Mouse (Mus musculus): Measurements from ENCODE around the gene Gemin7. TPM values are rescaled to one million over a fixed set of nuclear protein-coding genes. Genes with fewer than 3 reads are reported as not detected.

Gemin7 gene
- polyA plus RNA-seq, 1 experiment from 2014 or later: 71.1 TPM

DNA sequence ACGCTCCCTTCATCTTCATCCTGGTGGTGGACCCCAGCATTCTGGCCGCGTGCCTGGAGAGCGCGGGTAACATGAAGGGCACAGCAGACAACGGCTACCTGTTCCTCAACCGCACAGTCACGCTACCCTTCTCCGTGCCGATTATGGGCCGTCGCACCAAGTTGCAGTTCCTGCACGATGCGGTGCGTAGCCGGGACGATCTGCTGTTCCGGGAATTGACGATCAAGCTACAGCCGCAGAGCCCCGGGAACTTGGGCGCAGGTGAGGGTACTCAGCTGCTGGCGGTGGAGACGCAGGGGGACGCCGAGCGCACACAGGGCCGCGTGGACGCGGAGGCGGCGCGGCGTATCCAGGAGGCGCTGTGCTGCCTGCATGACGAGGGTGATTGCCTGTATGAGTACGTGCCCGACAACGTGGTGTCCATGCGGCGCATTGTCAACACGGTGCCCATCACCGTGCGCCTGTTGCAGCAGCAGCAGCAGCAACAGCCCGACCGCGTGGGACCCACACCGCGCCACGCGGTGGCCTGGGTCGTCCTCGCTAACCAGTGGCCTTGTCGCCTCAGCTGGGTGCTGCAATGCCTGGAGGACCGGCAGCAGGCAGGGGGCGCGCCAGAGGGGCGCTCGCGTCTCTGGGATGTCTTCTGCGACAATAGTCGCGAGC, 53.5 kb downstream of the Gemin7 start:
- no peak overlapping the region for H3K27ac ChIP-seq (ENCODE audit: low read length)
- no peak overlapping the region for H3K9ac ChIP-seq (ENCODE audit: low read depth, low read length)
- peak overlapping the region; percentile 39 for H3K4me2 ChIP-seq (ENCODE audit: low read depth, low read length)
- WGBS (ENCODE audit: insufficient replicate concordance): 2% methylated on average over 64 of the region's 64 CpGs
- no peaks in the 10 kb centered on the region for H3K9me3 ChIP-seq (replicated peaks; ENCODE audit: control insufficient read depth, low read length)
- H3K4me1 ChIP-seq (ENCODE audit: control insufficient read depth, low read depth, low read length): peaks cover 7% of the 10 kb centered on the region
- peaks cover 68% of the 10 kb centered on the region for H3K27me3 ChIP-seq (ENCODE audit: control insufficient read depth, insufficient read depth, low read depth, low read length)
- H3K36me3 ChIP-seq (ENCODE audit: control insufficient read depth, insufficient read depth): no peaks in the 10 kb centered on the region; the same call in 1 of the 2 replicates
- ATAC-seq (ENCODE audit: low read depth): peak; percentile 16; the same call in 1 of the 2 replicates
- peak overlapping the region; percentile 36 for H3K4me3 ChIP-seq (ENCODE audit: low read depth, low read length)

DNA sequence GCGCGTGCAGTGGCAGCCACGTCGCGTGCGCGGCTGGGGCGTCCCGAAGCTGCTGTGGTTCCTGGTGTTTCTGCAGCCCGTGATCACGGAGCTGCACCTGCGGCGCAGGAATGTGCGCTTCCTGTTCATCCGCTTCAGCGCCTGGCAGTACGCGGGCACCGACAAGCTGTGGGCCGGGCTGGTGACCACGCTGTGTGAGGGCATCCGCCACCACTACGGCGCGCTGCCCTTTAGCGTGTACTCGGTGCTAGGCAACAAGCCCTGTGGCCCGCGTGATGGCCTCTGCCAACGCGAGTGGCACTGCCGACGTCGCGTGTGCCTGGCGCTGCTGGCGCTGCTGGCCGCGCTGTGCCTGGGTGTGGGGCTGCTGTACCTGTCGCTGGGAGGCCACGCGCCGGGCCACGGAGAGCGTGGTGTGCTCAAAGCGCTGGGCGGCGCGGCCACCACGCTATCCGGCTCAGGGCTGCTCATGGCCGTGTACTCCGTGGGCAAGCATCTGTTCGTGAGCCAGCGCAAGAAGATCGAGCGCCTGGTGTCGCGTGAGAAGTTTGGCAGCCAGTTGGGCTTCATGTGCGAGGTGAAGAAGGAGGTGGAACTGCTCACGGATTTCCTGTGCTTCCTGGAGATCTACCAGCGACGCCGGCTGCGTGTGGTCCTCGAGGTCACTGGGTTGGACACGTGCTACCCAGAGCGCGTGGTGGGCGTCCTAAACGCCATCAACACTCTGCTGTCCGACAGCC, 54.2 kb downstream of the Gemin7 start:
- 8% methylated on average over 72 of the region's 72 CpGs for WGBS (ENCODE audit: insufficient replicate concordance)
- peaks cover 75% of the 10 kb centered on the region for H3K27me3 ChIP-seq (ENCODE audit: control insufficient read depth, insufficient read depth, low read depth, low read length)
- no peak overlapping the region for H3K27ac ChIP-seq (ENCODE audit: low read length)
- H3K4me2 ChIP-seq (ENCODE audit: low read depth, low read length): peak overlapping the region; percentile 39
- no peaks in the 10 kb centered on the region for H3K36me3 ChIP-seq (ENCODE audit: control insufficient read depth, insufficient read depth)
- no peak for ATAC-seq (ENCODE audit: low read depth)
- H3K9me3 ChIP-seq (replicated peaks; ENCODE audit: control insufficient read depth, low read length): no peaks in the 10 kb centered on the region
- peak overlapping the region; percentile 36 for H3K4me3 ChIP-seq (ENCODE audit: low read depth, low read length)
- no peak overlapping the region for H3K9ac ChIP-seq (ENCODE audit: low read depth, low read length)
- H3K4me1 ChIP-seq (ENCODE audit: control insufficient read depth, low read depth, low read length): peaks cover 7% of the 10 kb centered on the region

DNA sequence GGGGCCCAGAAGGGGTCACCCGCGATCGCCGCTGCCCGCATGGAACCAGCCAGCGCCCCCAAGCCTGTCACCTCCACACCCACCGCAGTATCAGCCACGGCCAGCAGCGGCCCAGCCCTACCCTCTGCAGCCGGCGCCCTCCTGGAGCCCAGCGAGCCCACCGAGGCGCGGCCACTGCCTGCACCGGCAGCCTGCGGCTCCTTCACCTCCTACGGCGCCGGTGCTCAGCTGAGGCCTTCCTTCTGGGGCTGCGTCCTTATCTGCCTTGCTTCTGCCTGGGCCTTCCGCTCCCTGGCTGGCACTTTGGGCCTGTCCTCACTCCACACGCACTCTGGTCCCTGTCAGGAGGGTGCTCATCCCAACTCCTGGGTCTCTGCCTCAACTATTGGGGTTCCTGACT, 57.4 kb downstream of the Gemin7 start:
- WGBS (ENCODE audit: insufficient replicate concordance): 3% methylated on average over 23 of the region's 23 CpGs
- no peak overlapping the region for H3K27ac ChIP-seq (ENCODE audit: low read length)
- no peak for ATAC-seq (ENCODE audit: low read depth)
- H3K4me1 ChIP-seq (ENCODE audit: control insufficient read depth, low read depth, low read length): peaks cover 7% of the 10 kb centered on the region
- peak overlapping the region; percentile 29; the same call in 1 of the 2 replicates for H3K4me2 ChIP-seq (ENCODE audit: low read depth, low read length)
- no peaks in the 10 kb centered on the region for H3K36me3 ChIP-seq (ENCODE audit: control insufficient read depth, insufficient read depth)
- peaks cover 87% of the 10 kb centered on the region for H3K27me3 ChIP-seq (ENCODE audit: control insufficient read depth, insufficient read depth, low read depth, low read length)
- no peak overlapping the region for H3K9ac ChIP-seq (ENCODE audit: low read depth, low read length)
- H3K4me3 ChIP-seq (ENCODE audit: low read depth, low read length): no peak overlapping the region
- no peaks in the 10 kb centered on the region for H3K9me3 ChIP-seq (replicated peaks; ENCODE audit: control insufficient read depth, low read length)

DNA sequence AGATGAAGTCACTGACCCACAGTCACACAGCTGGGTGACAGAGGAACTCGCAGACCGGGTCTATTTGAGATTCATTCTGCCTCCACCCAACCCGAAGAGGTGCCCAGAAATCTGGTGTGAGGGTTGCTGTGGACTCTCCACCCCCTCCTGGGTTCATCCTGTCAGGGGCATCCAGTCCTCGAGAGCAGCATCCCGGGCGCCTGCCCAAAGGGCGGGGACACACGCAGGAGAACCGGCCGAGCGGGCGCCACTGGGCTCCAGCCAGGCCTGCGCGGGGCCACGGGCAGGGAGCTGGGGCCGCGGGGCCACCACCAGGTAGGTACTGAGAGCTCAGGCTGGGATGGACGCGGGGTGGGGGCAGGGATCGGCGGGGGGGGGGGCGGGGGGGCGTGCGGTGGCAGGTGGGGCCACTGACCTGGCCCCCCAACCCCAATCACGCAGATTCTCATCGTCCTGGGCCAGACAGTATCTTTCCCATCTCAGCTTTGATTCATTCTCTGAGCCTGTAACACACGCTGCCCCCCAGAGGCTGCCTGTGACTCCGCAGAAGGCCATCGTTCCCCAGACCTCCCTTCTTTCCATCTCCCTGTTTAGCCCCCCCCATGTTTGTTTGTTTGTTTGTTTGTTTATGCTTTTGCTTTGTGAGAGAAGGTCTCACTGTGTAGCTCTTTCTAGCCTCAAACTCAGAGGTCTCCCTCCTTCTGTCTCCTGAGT, 59.6 kb downstream of the Gemin7 start, which contains the start of gene Nkpd1:
Gene Nkpd1 (plus strand): TSS at position 187 of the 714 bp plus-strand sequence.
- Histone ChIP-seq H3K36me3 (ENCODE audit: control insufficient read depth, insufficient read depth) (no peaks in the 10 kb centered on the region), H3K27me3 (ENCODE audit: control insufficient read depth, insufficient read depth, low read depth, low read length) (peaks cover 64% of the 10 kb centered on the region), H3K27ac (ENCODE audit: low read length) (no peak within 1 kb of the TSS), H3K4me1 (ENCODE audit: control insufficient read depth, low read depth, low read length) (peaks cover 4% of the 10 kb centered on the region), H3K4me3 (ENCODE audit: low read depth, low read length) (no peak within 1 kb of the TSS), H3K4me2 (ENCODE audit: low read depth, low read length) (no peak within 1 kb of the TSS), H3K9me3 (replicated peaks; ENCODE audit: control insufficient read depth, low read length) (no peaks in the 10 kb centered on the region), H3K9ac (ENCODE audit: low read depth, low read length) (no peak within 1 kb of the TSS)
- ATAC-seq (ENCODE audit: low read depth): no peak
- 3% methylated on average over 24 of the region's 29 CpGs for WGBS (ENCODE audit: insufficient replicate concordance)

Other genes starting within 250 kb of the Gemin7 start
- gene Ercc1, start 232.8 kb downstream of the Gemin7 start, polyA plus RNA-seq (2015; fragmentation: Nextera tagmentation; extraction: Ambion mirVana): 11.4 and 14.5 TPM in 2 replicates
- 6.8 TPM in 2 replicates for gene Cd3eap, start 218.1 kb downstream of the Gemin7 start, polyA plus RNA-seq (2015; fragmentation: Nextera tagmentation; extraction: Ambion mirVana)
- 0.57 and 0.85 TPM in 2 replicates for gene Ppp1r13l, start 217.8 kb downstream of the Gemin7 start, polyA plus RNA-seq (2015; fragmentation: Nextera tagmentation; extraction: Ambion mirVana)
- gene Ercc2, start 195.6 kb downstream of the Gemin7 start, polyA plus RNA-seq (2015; fragmentation: Nextera tagmentation; extraction: Ambion mirVana): 5.9 and 6.2 TPM in 2 replicates
- gene Klc3, start 173.5 kb downstream of the Gemin7 start, polyA plus RNA-seq (2015; fragmentation: Nextera tagmentation; extraction: Ambion mirVana): 0.34 and 0.51 TPM in 2 replicates
- gene Ckm, start 172.8 kb downstream of the Gemin7 start, polyA plus RNA-seq (2015; fragmentation: Nextera tagmentation; extraction: Ambion mirVana): 27.9 and 65.4 TPM in 2 replicates
- gene Mark4, start 118.8 kb downstream of the Gemin7 start, polyA plus RNA-seq (2015; fragmentation: Nextera tagmentation; extraction: Ambion mirVana): 0.99 and 1.3 TPM in 2 replicates
- gene Exoc3l2, start 114.3 kb downstream of the Gemin7 start, polyA plus RNA-seq (2015; fragmentation: Nextera tagmentation; extraction: Ambion mirVana): 0.54 and 0.55 TPM in 2 replicates
- 0.65 and 0.72 TPM in 2 replicates for gene Bloc1s3, start 69.2 kb downstream of the Gemin7 start, polyA plus RNA-seq (2015; fragmentation: Nextera tagmentation; extraction: Ambion mirVana)
- gene Trappc6a, start 69.2 kb downstream of the Gemin7 start, polyA plus RNA-seq (2015; fragmentation: Nextera tagmentation; extraction: Ambion mirVana): 37.2 and 37.4 TPM in 2 replicates
- not detected in 2 replicates for gene Nkpd1, start 59.8 kb downstream of the Gemin7 start, polyA plus RNA-seq (2015; fragmentation: Nextera tagmentation; extraction: Ambion mirVana)
- 9.5 and 11.3 TPM in 2 replicates for gene Ppp1r37, start 14.5 kb downstream of the Gemin7 start, polyA plus RNA-seq (2015; fragmentation: Nextera tagmentation; extraction: Ambion mirVana)
- gene Zfp296, start 308 bp downstream of the Gemin7 start, polyA plus RNA-seq (2015; fragmentation: Nextera tagmentation; extraction: Ambion mirVana): 0.48 and 0.59 TPM in 2 replicates
- gene Clasrp, start 26.9 kb upstream of the Gemin7 start, polyA plus RNA-seq (2015; fragmentation: Nextera tagmentation; extraction: Ambion mirVana): 9.4 and 11.4 TPM in 2 replicates
- gene Relb, start 51.8 kb upstream of the Gemin7 start, polyA plus RNA-seq (2015; fragmentation: Nextera tagmentation; extraction: Ambion mirVana): 1.5 and 1.7 TPM in 2 replicates
- gene Clptm1, start 87.4 kb upstream of the Gemin7 start, polyA plus RNA-seq (2015; fragmentation: Nextera tagmentation; extraction: Ambion mirVana): 36.2 and 42.7 TPM in 2 replicates
- gene Apoc2, start 100.3 kb upstream of the Gemin7 start, polyA plus RNA-seq (2015; fragmentation: Nextera tagmentation; extraction: Ambion mirVana): 1,344 and 1,420 TPM in 2 replicates
- gene Gm44805, start 103.8 kb upstream of the Gemin7 start, polyA plus RNA-seq (2015; fragmentation: Nextera tagmentation; extraction: Ambion mirVana): 20.6 and 35.3 TPM in 2 replicates
- gene Apoc4, start 103.9 kb upstream of the Gemin7 start, polyA plus RNA-seq (2015; fragmentation: Nextera tagmentation; extraction: Ambion mirVana): 405 and 488 TPM in 2 replicates
- 919 and 984 TPM in 2 replicates for gene Apoc1, start 115.1 kb upstream of the Gemin7 start, polyA plus RNA-seq (2015; fragmentation: Nextera tagmentation; extraction: Ambion mirVana)
- gene Apoe, start 121.6 kb upstream of the Gemin7 start, polyA plus RNA-seq (2015; fragmentation: Nextera tagmentation; extraction: Ambion mirVana): 3,720 and 4,229 TPM in 2 replicates
- gene Tomm40, start 137.8 kb upstream of the Gemin7 start, polyA plus RNA-seq (2015; fragmentation: Nextera tagmentation; extraction: Ambion mirVana): 47.3 and 51.8 TPM in 2 replicates
- gene Nectin2, start 172.9 kb upstream of the Gemin7 start, polyA plus RNA-seq (2015; fragmentation: Nextera tagmentation; extraction: Ambion mirVana): 12.9 and 15.8 TPM in 2 replicates
- 7.4 and 9.7 TPM in 2 replicates for gene Bcam, start 193.4 kb upstream of the Gemin7 start, polyA plus RNA-seq (2015; fragmentation: Nextera tagmentation; extraction: Ambion mirVana)
- gene Cblc, start 219.2 kb upstream of the Gemin7 start, polyA plus RNA-seq (2015; fragmentation: Nextera tagmentation; extraction: Ambion mirVana): 4.7 and 5.4 TPM in 2 replicates
- gene Bcl3, start 245.2 kb upstream of the Gemin7 start, polyA plus RNA-seq (2015; fragmentation: Nextera tagmentation; extraction: Ambion mirVana): 4.1 and 4.4 TPM in 2 replicates

Data from liver, embryonic 16.5 days (tissue).